Mouse (Mus musculus): Measurements from ENCODE around the gene Taf1d. TPM values are rescaled to one million over a fixed set of nuclear protein-coding genes. Genes with fewer than 3 reads are reported as not detected.

Taf1d gene
- polyA plus RNA-seq, 1 experiment: 370 TPM

DNA sequence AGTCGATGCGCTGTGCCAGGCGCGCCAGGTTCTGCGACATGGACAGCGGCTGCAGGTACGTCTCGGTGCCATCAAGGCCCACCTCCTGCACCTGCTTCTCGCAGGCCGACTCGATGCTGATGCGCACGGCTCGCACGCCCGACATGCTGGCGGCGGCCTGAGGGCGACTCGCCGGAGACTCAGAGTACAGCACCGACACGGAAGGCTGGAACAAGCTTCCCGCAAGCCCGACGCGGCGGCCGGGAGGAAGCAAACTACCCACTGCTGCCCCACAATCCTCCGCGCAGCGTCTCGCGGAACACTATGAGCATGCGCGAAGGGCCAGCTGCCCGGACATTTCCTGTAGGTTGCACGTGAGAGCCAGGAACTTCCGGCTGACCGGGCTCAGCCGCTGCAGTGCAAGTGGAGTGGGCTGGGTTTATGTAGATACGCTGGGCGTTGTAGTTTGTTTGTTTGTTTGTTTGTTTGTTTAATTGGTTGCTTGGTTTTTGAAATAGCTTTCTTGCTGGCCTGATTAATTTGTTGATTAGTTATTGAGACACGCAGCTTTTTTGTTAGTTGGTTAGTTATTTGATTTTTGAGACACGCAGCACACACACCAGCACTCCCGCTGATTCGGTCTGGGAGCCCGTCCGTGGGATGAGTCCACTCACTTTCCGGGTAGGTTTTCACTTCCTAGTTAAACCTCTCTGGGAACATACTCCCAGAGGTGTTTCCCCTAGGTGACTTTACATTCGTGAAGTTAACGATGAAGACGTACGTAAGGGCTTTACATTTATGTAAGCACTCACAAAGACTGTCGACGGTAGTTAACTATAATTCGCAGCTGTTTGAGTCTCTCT is 26.1 kb upstream of the Taf1d start, which contains the start of gene Med17:
Gene Med17 (minus strand): TSS at position 283 of the 842 bp plus-strand sequence.
- peak within 1 kb of the TSS; percentile 95 for H3K27ac ChIP-seq (ENCODE audit: control insufficient read depth, insufficient read depth, low read depth, low read length, poor library complexity)
- H3K4me1 ChIP-seq (ENCODE audit: control insufficient read depth, insufficient read depth, low read length): peaks cover 1% of the 10 kb centered on the region; the same call in 1 of the 2 replicates
- peak within 1 kb of the TSS; percentile 100 for H3K4me3 ChIP-seq (replicated peaks; ENCODE audit: control insufficient read depth, low read depth, low read length)
- WGBS: under 1% methylated on average over 57 of the region's 57 CpGs
- peak; percentile 15; the same call in 1 of the 2 replicates for TF ChIP-seq CTCF (IDR thresholded peaks at IDR 0.05; ENCODE audit: control insufficient read depth, insufficient read depth, low read length)
- TF ChIP-seq POLR2A (IDR thresholded peaks at IDR 0.05; ENCODE audit: borderline replicate concordance, control insufficient read depth, low read depth, low read length): peak; percentile 91; the same call in 1 of the 2 replicates

DNA sequence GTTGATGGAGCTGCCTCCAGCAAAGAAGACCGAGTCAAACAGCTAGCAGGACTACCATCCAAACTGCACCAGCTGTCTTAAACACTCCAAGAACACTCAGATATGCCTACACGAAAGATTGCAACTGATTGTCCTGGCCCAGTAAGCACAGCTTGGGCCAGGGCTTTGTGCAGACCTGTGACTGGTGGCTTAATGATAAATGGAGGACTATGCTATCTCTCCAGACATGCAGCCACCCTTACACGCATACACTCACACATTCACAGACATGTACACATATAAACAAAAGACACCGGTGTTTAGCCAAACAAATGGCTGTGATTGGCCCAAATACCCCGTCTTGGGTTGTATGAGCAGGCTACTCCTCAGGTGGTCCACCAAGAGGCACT is 25.5 kb upstream of the Taf1d start:
- 38% methylated on average over 5 of the region's 5 CpGs for WGBS
- no peak for TF ChIP-seq CTCF (IDR thresholded peaks at IDR 0.05; ENCODE audit: control insufficient read depth, insufficient read depth, low read length)
- Histone ChIP-seq H3K27ac (ENCODE audit: control insufficient read depth, insufficient read depth, low read depth, low read length, poor library complexity) (no peak overlapping the region), H3K4me3 (replicated peaks; ENCODE audit: control insufficient read depth, low read depth, low read length) (peak overlapping the region; percentile 100), H3K4me1 (ENCODE audit: control insufficient read depth, insufficient read depth, low read length) (peaks cover 1% of the 10 kb centered on the region; the same call in 1 of the 2 replicates)

DNA sequence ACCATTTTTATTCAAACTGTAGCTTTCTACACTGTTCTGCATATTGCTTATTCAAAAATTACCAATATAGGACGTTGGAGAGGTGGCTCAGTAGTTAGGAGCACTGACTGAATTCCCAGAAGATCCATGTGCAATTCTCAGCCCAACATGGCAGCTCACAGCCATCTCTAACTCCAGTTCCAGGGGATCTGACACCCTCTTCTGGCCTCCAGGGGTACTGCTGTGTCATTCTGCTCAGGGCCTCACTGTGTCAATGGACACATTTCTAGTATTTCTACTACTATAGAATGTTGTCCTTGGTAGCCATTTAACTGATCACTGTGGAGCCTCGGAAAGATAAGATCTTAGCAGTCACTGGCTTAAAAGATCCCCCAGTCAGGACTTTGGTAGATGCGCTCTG is 20.6 kb upstream of the Taf1d start:
- WGBS: 69% methylated on average over 3 of the region's 3 CpGs
- Histone ChIP-seq H3K4me1 (ENCODE audit: control insufficient read depth, insufficient read depth, low read length) (peaks cover 1% of the 10 kb centered on the region; the same call in 1 of the 2 replicates), H3K4me3 (replicated peaks; ENCODE audit: control insufficient read depth, low read depth, low read length) (no peak overlapping the region), H3K27ac (ENCODE audit: control insufficient read depth, insufficient read depth, low read depth, low read length, poor library complexity) (no peak overlapping the region)
- TF ChIP-seq CTCF (IDR thresholded peaks at IDR 0.05; ENCODE audit: control insufficient read depth, insufficient read depth, low read length): peak; percentile 51; the same call in 1 of the 2 replicates
- no peak for TF ChIP-seq POLR2A (IDR thresholded peaks at IDR 0.05; ENCODE audit: borderline replicate concordance, control insufficient read depth, low read depth, low read length)

DNA sequence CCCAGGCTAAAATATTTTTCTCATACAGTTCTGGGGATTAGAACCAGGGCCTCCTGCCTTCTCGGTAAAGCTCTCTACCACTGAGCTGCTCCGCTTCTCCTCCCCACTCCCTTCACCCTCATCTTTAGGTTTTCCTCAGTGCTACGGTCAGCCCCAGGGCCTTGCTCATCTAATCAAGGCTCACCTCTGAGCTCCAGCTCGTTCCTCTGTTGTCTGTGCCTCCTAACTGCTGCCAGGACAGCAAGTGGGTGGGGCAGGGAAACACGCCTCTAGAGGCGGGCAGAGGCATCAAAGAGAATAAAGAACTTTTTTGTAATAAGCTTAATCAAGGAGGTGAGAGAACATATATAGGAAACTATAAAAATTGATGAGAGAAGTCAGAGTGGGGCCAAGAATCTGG is 18.2 kb upstream of the Taf1d start:
- WGBS: 62% methylated on average over 6 of the region's 6 CpGs
- Histone ChIP-seq H3K27ac (ENCODE audit: control insufficient read depth, insufficient read depth, low read depth, low read length, poor library complexity) (no peak overlapping the region), H3K4me1 (ENCODE audit: control insufficient read depth, insufficient read depth, low read length) (no peaks in the 10 kb centered on the region; the same call in 1 of the 2 replicates), H3K4me3 (replicated peaks; ENCODE audit: control insufficient read depth, low read depth, low read length) (no peak overlapping the region)
- TF ChIP-seq POLR2A (IDR thresholded peaks at IDR 0.05; ENCODE audit: borderline replicate concordance, control insufficient read depth, low read depth, low read length) (no peak), CTCF (IDR thresholded peaks at IDR 0.05; ENCODE audit: control insufficient read depth, insufficient read depth, low read length) (no peak)

DNA sequence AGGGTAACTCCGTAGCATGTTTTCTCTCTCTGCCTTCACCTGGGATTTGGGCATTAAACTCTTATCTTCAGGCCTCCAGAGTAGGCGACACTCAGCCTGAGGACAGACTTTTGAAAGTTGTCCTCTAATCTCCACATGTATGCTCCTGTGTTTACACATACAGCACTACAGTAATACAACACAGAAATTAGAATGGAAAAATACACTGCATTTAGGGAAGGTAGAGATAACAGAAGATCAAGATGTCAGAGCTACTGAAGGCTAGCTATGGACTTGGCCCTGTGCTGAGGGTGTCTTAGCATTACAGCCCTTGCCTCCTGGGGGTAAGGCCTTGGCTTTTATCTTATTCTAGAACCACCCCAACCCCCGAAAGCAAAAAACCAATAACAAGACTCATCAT is 17.6 kb upstream of the Taf1d start:
- Histone ChIP-seq H3K4me3 (replicated peaks; ENCODE audit: control insufficient read depth, low read depth, low read length) (no peak overlapping the region), H3K27ac (ENCODE audit: control insufficient read depth, insufficient read depth, low read depth, low read length, poor library complexity) (no peak overlapping the region), H3K4me1 (ENCODE audit: control insufficient read depth, insufficient read depth, low read length) (no peaks in the 10 kb centered on the region; the same call in 1 of the 2 replicates)
- 72% methylated on average over 3 of the region's 3 CpGs for WGBS
- TF ChIP-seq POLR2A (IDR thresholded peaks at IDR 0.05; ENCODE audit: borderline replicate concordance, control insufficient read depth, low read depth, low read length) (no peak), CTCF (IDR thresholded peaks at IDR 0.05; ENCODE audit: control insufficient read depth, insufficient read depth, low read length) (no peak)

DNA sequence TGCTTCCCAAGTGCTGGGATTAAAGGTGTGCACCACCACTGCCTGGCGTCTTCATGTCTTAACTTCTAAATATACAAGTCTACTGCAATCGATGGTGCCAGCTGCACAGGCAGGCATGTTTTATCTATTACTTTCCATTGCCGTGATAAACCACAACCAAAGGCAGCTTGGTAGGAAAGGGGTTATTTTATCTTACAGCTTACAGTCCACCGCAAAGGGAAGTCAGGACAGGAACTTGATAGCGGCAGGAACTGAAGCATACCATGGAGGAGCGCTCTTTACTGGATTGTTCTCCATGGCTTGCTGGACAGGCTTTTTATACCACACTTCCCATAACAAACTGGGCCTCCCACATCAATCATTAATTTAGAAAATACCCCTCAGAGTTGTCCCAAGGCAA is 16.8 kb upstream of the Taf1d start:
- Histone ChIP-seq H3K4me1 (ENCODE audit: control insufficient read depth, insufficient read depth, low read length) (no peaks in the 10 kb centered on the region; the same call in 1 of the 2 replicates), H3K27ac (ENCODE audit: control insufficient read depth, insufficient read depth, low read depth, low read length, poor library complexity) (no peak overlapping the region), H3K4me3 (replicated peaks; ENCODE audit: control insufficient read depth, low read depth, low read length) (no peak overlapping the region)
- TF ChIP-seq CTCF (IDR thresholded peaks at IDR 0.05; ENCODE audit: control insufficient read depth, insufficient read depth, low read length) (no peak), POLR2A (IDR thresholded peaks at IDR 0.05; ENCODE audit: borderline replicate concordance, control insufficient read depth, low read depth, low read length) (no peak)
- WGBS: 2% methylated on average over 6 of the region's 6 CpGs

DNA sequence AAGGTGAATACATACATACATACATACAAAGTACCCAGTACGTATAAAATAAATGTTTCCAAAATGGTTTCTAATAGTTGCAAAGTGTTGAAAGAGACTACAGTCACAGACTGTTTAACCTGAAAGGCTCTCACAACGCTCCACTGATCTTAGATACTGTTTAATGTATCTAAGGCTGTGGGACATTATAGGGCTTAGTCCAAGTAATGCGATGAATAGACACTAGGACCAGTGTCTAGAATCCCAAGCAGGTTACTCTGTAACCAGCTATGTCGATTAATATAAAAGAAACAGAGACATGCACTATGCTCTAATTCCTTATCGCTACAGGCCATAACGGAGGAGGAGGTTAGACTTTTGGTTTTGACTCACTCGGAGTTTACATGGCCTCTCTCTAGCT is 8.9 kb upstream of the Taf1d start:
- Histone ChIP-seq H3K27ac (ENCODE audit: control insufficient read depth, insufficient read depth, low read depth, low read length, poor library complexity) (no peak overlapping the region), H3K4me1 (ENCODE audit: control insufficient read depth, insufficient read depth, low read length) (no peaks in the 10 kb centered on the region; the same call in 1 of the 2 replicates), H3K4me3 (replicated peaks; ENCODE audit: control insufficient read depth, low read depth, low read length) (no peak overlapping the region)
- 84% methylated on average over 7 of the region's 7 CpGs for WGBS
- no peak for TF ChIP-seq CTCF (IDR thresholded peaks at IDR 0.05; ENCODE audit: control insufficient read depth, insufficient read depth, low read length)
- no peak for TF ChIP-seq POLR2A (IDR thresholded peaks at IDR 0.05; ENCODE audit: borderline replicate concordance, control insufficient read depth, low read depth, low read length)

DNA sequence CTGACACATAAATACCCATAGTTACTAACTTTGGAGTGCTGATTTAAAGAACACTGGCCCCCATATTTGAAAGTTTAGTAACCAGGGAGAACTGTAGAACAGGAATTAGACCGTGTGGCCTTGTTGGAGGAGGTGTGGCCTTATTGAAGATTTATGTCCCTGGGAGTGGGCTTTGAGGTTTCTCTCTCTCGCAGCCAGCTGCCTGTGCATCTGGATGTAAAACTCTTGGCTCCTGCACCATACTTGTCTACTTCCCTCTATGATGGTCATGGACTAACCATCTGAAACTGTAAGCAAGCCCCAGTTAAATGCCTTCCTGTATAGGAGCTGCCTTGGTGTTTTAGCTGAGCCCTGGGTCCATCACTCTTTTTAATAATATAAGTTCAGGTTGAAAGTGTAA is 7.6 kb upstream of the Taf1d start:
- WGBS: 11% methylated on average over 2 of the region's 2 CpGs
- H3K27ac ChIP-seq (ENCODE audit: control insufficient read depth, insufficient read depth, low read depth, low read length, poor library complexity): no peak overlapping the region
- TF ChIP-seq CTCF (IDR thresholded peaks at IDR 0.05; ENCODE audit: control insufficient read depth, insufficient read depth, low read length): no peak
- no peak for TF ChIP-seq POLR2A (IDR thresholded peaks at IDR 0.05; ENCODE audit: borderline replicate concordance, control insufficient read depth, low read depth, low read length)
- no peak overlapping the region for H3K4me3 ChIP-seq (replicated peaks; ENCODE audit: control insufficient read depth, low read depth, low read length)
- no peaks in the 10 kb centered on the region; the same call in 1 of the 2 replicates for H3K4me1 ChIP-seq (ENCODE audit: control insufficient read depth, insufficient read depth, low read length)
